Mouse (Mus musculus): ENCODE measurements around the gene Pnpla2. TPM values are rescaled to one million over a fixed set of nuclear protein-coding genes. Genes with fewer than 3 reads are reported as not detected.

Gene Pnpla2
- total and polyA plus RNA-seq, 2 experiments from 2014 or later, result 63.8 to 159 TPM

GRCm38 (mm10) chr7:141475805-141476158 lies 20.8 kb downstream of the Pnpla2 start:
- TF ChIP-seq CTCF (IDR thresholded peaks at IDR 0.05; ENCODE audit: low read depth) (no peak), EP300 (IDR thresholded peaks at IDR 0.05; ENCODE audit: low read depth) (no peak)
- under 1% methylated on average over 12 of the region's 12 CpGs for WGBS
- Histone ChIP-seq H3K27me3 (ENCODE audit: control insufficient read depth, insufficient read depth, low read length) (no peaks in the 10 kb centered on the region), H3K9me3 (replicated peaks; ENCODE audit: control insufficient read depth, low read length) (no peaks in the 10 kb centered on the region), H3K4me2 (ENCODE audit: low read depth, low read length) (peak overlapping the region; percentile 93), H3K36me3 (replicated peaks; ENCODE audit: control insufficient read depth, insufficient read depth, low read length) (peaks cover 20% of the 10 kb centered on the region), H3K27ac (ENCODE audit: low read depth) (peak overlapping the region; percentile 96), H3K4me1 (ENCODE audit: control insufficient read depth, insufficient read depth) (peaks cover 36% of the 10 kb centered on the region), H3K4me3 (ENCODE audit: low read depth, low read length) (peak overlapping the region; percentile 69), H3K9ac (replicated peaks; ENCODE audit: low read depth, low read length) (peak overlapping the region; percentile 80)
- no peak for DNase-seq (ENCODE audit: low spot score)
- no peak for ATAC-seq (ENCODE audit: insufficient read depth, low read depth)

- DNase-seq (ENCODE audit: low spot score), result peak; percentile 86
- Histone ChIP-seq H3K4me3 (ENCODE audit: low read depth, low read length) (peak overlapping the region; percentile 69), H3K27ac (ENCODE audit: low read depth) (peak overlapping the region; percentile 96), H3K9ac (replicated peaks; ENCODE audit: low read depth, low read length) (peak overlapping the region; percentile 80), H3K4me2 (ENCODE audit: low read depth, low read length) (peak overlapping the region; percentile 93), H3K36me3 (replicated peaks; ENCODE audit: control insufficient read depth, insufficient read depth, low read length) (peaks cover 14% of the 10 kb centered on the region), H3K4me1 (ENCODE audit: control insufficient read depth, insufficient read depth) (peaks cover 42% of the 10 kb centered on the region), H3K27me3 (ENCODE audit: control insufficient read depth, insufficient read depth, low read length) (no peaks in the 10 kb centered on the region), H3K9me3 (replicated peaks; ENCODE audit: control insufficient read depth, low read length) (no peaks in the 10 kb centered on the region)
- ATAC-seq (ENCODE audit: insufficient read depth, low read depth), result peak; percentile 73
- peak; percentile 94 for TF ChIP-seq EP300 (IDR thresholded peaks at IDR 0.05; ENCODE audit: low read depth)
- peak; percentile 36 for TF ChIP-seq CTCF (IDR thresholded peaks at IDR 0.05; ENCODE audit: low read depth)
- WGBS, result 1% methylated on average over 12 of the region's 17 CpGs
Measured at GRCm38 (mm10) chr7:141476226-141476980, 21.4 kb downstream of the Pnpla2 start.

GRCm38 (mm10) chr7:141476981-141477370 lies 22.0 kb downstream of the Pnpla2 start:
- DNase-seq (ENCODE audit: low spot score) (no peak), ATAC-seq (ENCODE audit: insufficient read depth, low read depth) (no peak)
- H3K9ac ChIP-seq (replicated peaks; ENCODE audit: low read depth, low read length), result peak overlapping the region; percentile 18; the same call in 1 of the 2 replicates
- H3K4me2 ChIP-seq (ENCODE audit: low read depth, low read length), result peak overlapping the region; percentile 93
- TF ChIP-seq EP300 (IDR thresholded peaks at IDR 0.05; ENCODE audit: low read depth), result no peak
- TF ChIP-seq CTCF (IDR thresholded peaks at IDR 0.05; ENCODE audit: low read depth), result no peak
- peaks cover 48% of the 10 kb centered on the region for H3K4me1 ChIP-seq (ENCODE audit: control insufficient read depth, insufficient read depth)
- H3K4me3 ChIP-seq (ENCODE audit: low read depth, low read length), result peak overlapping the region; percentile 69
- H3K36me3 ChIP-seq (replicated peaks; ENCODE audit: control insufficient read depth, insufficient read depth, low read length), result peaks cover 9% of the 10 kb centered on the region
- WGBS, result 8% methylated on average over 7 of the region's 7 CpGs
- no peaks in the 10 kb centered on the region for H3K27me3 ChIP-seq (ENCODE audit: control insufficient read depth, insufficient read depth, low read length)
- no peaks in the 10 kb centered on the region for H3K9me3 ChIP-seq (replicated peaks; ENCODE audit: control insufficient read depth, low read length)
- peak overlapping the region; percentile 96 for H3K27ac ChIP-seq (ENCODE audit: low read depth)

GRCm38 (mm10) chr7:141477578-141478269 lies 22.7 kb downstream of the Pnpla2 start:
- Histone ChIP-seq H3K27me3 (ENCODE audit: control insufficient read depth, insufficient read depth, low read length) (no peaks in the 10 kb centered on the region; the same call in 1 of the 2 replicates), H3K4me2 (ENCODE audit: low read depth, low read length) (peak overlapping the region; percentile 93), H3K4me1 (ENCODE audit: control insufficient read depth, insufficient read depth) (peaks cover 55% of the 10 kb centered on the region), H3K4me3 (ENCODE audit: low read depth, low read length) (no peak overlapping the region), H3K27ac (ENCODE audit: low read depth) (peak overlapping the region; percentile 96), H3K36me3 (replicated peaks; ENCODE audit: control insufficient read depth, insufficient read depth, low read length) (peaks cover 2% of the 10 kb centered on the region), H3K9ac (replicated peaks; ENCODE audit: low read depth, low read length) (peak overlapping the region; percentile 18; the same call in 1 of the 2 replicates), H3K9me3 (replicated peaks; ENCODE audit: control insufficient read depth, low read length) (no peaks in the 10 kb centered on the region)
- DNase-seq (ENCODE audit: low spot score) (no peak), ATAC-seq (ENCODE audit: insufficient read depth, low read depth) (no peak)
- TF ChIP-seq CTCF (IDR thresholded peaks at IDR 0.05; ENCODE audit: low read depth) (no peak), EP300 (IDR thresholded peaks at IDR 0.05; ENCODE audit: low read depth) (no peak)
- WGBS, result 45% methylated on average over 4 of the region's 4 CpGs

- ATAC-seq (ENCODE audit: insufficient read depth, low read depth) (no peak), DNase-seq (ENCODE audit: low spot score) (no peak)
- peaks cover 56% of the 10 kb centered on the region for H3K4me1 ChIP-seq (ENCODE audit: control insufficient read depth, insufficient read depth)
- H3K36me3 ChIP-seq (replicated peaks; ENCODE audit: control insufficient read depth, insufficient read depth, low read length), result no peaks in the 10 kb centered on the region
- no peaks in the 10 kb centered on the region; the same call in 1 of the 2 replicates for H3K27me3 ChIP-seq (ENCODE audit: control insufficient read depth, insufficient read depth, low read length)
- H3K9me3 ChIP-seq (replicated peaks; ENCODE audit: control insufficient read depth, low read length), result no peaks in the 10 kb centered on the region
- WGBS, result 42% methylated on average over 5 of the region's 5 CpGs
- H3K27ac ChIP-seq (ENCODE audit: low read depth), result peak overlapping the region; percentile 96
- no peak overlapping the region for H3K9ac ChIP-seq (replicated peaks; ENCODE audit: low read depth, low read length)
- no peak for TF ChIP-seq CTCF (IDR thresholded peaks at IDR 0.05; ENCODE audit: low read depth)
- no peak for TF ChIP-seq EP300 (IDR thresholded peaks at IDR 0.05; ENCODE audit: low read depth)
- H3K4me2 ChIP-seq (ENCODE audit: low read depth, low read length), result 0 out of 2 replicates have a peak overlapping the region, but pooled peaks have one; percentile 93
- no peak overlapping the region for H3K4me3 ChIP-seq (ENCODE audit: low read depth, low read length)
Measured at GRCm38 (mm10) chr7:141478270-141478748, 23.3 kb downstream of the Pnpla2 start.

Measured in heart, postnatal 0 days (tissue).